Mouse (Mus musculus) lung, embryonic 14.5 days (tissue): ENCODE data around the gene Hpcal4. TPM values are rescaled to one million over a fixed set of nuclear protein-coding genes. Genes with fewer than 3 reads are reported as not detected.

Source experiments
- ATAC-seq: fragments of 200-750 bp; cut with Nextera tagmentation; 2 replicates; pipeline ENCODE4 v1.8.0; 2017; ENCODE audit warnings: mild to moderate bottlenecking, moderate TSS enrichment, moderate library complexity; ENCODE audit not compliant: insufficient read depth
- DNase-seq: peaks from one replicate; pipeline ENCODE4 v3.0.0-alpha.2; 2015
- H3K27ac ChIP-seq: fragments of 300-500 bp; sonication (generic); 2 replicates; pipeline ENCODE4 v1.5.1; 2014; ENCODE audit warnings: low read depth, mild to moderate bottlenecking, moderate library complexity
- H3K27me3 ChIP-seq: fragments of 300-500 bp; sonication (generic); 2 replicates; pipeline ENCODE4 v1.6.1; 2014; ENCODE audit warnings: low read length, control low read depth; ENCODE audit not compliant: insufficient read depth
- H3K36me3 ChIP-seq: fragments of 300-500 bp; sonication (generic); 2 replicates; pipeline ENCODE4 v1.6.1; 2014; ENCODE audit warnings: control low read depth; ENCODE audit not compliant: insufficient read depth
- H3K4me1 ChIP-seq: fragments of 300-500 bp; sonication (generic); 2 replicates; pipeline ENCODE4 v1.6.1; 2014; ENCODE audit warnings: antibody characterized with exemption, control low read depth; ENCODE audit not compliant: insufficient read depth
- H3K4me2 ChIP-seq: fragments of 300-500 bp; sonication (generic); 2 replicates; pipeline ENCODE4 v1.6.1; 2014; ENCODE audit warnings: mild to moderate bottlenecking
- H3K4me3 ChIP-seq: fragments of 300-500 bp; sonication (generic); 2 replicates; pipeline ENCODE4 v1.5.1; 2014; ENCODE audit warnings: low read depth, low read length
- H3K9ac ChIP-seq: fragments of 300-500 bp; sonication (generic); 2 replicates; pipeline ENCODE4 v1.6.1; 2014
- H3K9me3 ChIP-seq: fragments of 300-500 bp; sonication (generic); 2 replicates; pipeline ENCODE4 v1.6.1; 2016; ENCODE audit warnings: low read depth, low read length, control low read depth
- CTCF ChIP-seq: IDR thresholded peaks from 2 replicates; pipeline ENCODE4 v1.5.1; 2016; ENCODE audit warnings: antibody characterized with exemption, low read depth
- WGBS: fragments of 180-500 bp; shearing (Covaris S2); extraction: QIAGEN DNeasy Blood & Tissue Kit; methylation state at CpG from one replicate; pipeline ENCODE4 v1.1.7; 2014; 5-methylcytosine and 5-hydroxymethylcytosine counted together
- polyA plus RNA-seq: library from polyadenylated mRNA; unstranded; fragments of >200 nt; fragmentation: Nextera tagmentation; extraction: Ambion mirVana; gene quantifications from 2 replicates; pipeline ENCODE4 v1.2.1, GENCODE M21; 2014

Hpcal4 gene
- polyA plus RNA-seq, 1 experiment from 2014 or later, result 0.37 TPM

- no peak for TF ChIP-seq CTCF
- 0 out of 2 replicates have a peak overlapping the region, but pooled peaks have one; percentile 0 for H3K9ac ChIP-seq
- peaks cover 73% of the 10 kb centered on the region for H3K27me3 ChIP-seq
- WGBS, result 9% methylated on average over 44 of the region's 44 CpGs
- peak overlapping the region; percentile 33 for H3K4me3 ChIP-seq
- DNase-seq (peak; percentile 85), ATAC-seq (peak; percentile 90)
- no peak overlapping the region for H3K27ac ChIP-seq
- H3K4me2 ChIP-seq, result peak overlapping the region; percentile 64
- peaks cover 10% of the 10 kb centered on the region; the same call in 1 of the 2 replicates for H3K4me1 ChIP-seq
- H3K36me3 ChIP-seq, result no peaks in the 10 kb centered on the region
- H3K9me3 ChIP-seq, result no peaks in the 10 kb centered on the region
Measured at GRCm38 (mm10) chr4:123183239-123184056, 421 bp downstream of the Hpcal4 start.

GRCm38 (mm10) chr4:123184816-123185215, 1.8 kb downstream of the Hpcal4 start:
- 34% methylated on average over 3 of the region's 3 CpGs for WGBS
- peaks cover 65% of the 10 kb centered on the region for H3K27me3 ChIP-seq

GRCm38 (mm10) chr4:123192336-123192735, 9.3 kb downstream of the Hpcal4 start:
- ATAC-seq, result no peak
- TF ChIP-seq CTCF, result no peak
- Histone ChIP-seq H3K4me2 (no peak overlapping the region), H3K36me3 (no peaks in the 10 kb centered on the region), H3K9ac (no peak overlapping the region), H3K27ac (no peak overlapping the region), H3K9me3 (no peaks in the 10 kb centered on the region), H3K27me3 (peaks cover 7% of the 10 kb centered on the region; the same call in 1 of the 2 replicates), H3K4me1 (no peaks in the 10 kb centered on the region), H3K4me3 (no peak overlapping the region)
- 59% methylated on average over 11 of the region's 11 CpGs for WGBS
- no peak for DNase-seq

More at GRCm38 (mm10) chr4:123184816-123185215, 1.8 kb downstream of the Hpcal4 start:
- H3K4me1 ChIP-seq, result peaks cover 10% of the 10 kb centered on the region; the same call in 1 of the 2 replicates
- H3K36me3 ChIP-seq, result no peaks in the 10 kb centered on the region
- no peak overlapping the region for H3K4me3 ChIP-seq
- no peak overlapping the region for H3K27ac ChIP-seq
- no peaks in the 10 kb centered on the region for H3K9me3 ChIP-seq
- H3K9ac ChIP-seq, result no peak overlapping the region
- DNase-seq, result peak; percentile 11
- no peak for TF ChIP-seq CTCF
- no peak for ATAC-seq
- H3K4me2 ChIP-seq, result no peak overlapping the region

GRCm38 (mm10) chr4:123193791-123194190, 10.8 kb downstream of the Hpcal4 start:
- Histone ChIP-seq H3K36me3 (no peaks in the 10 kb centered on the region), H3K9me3 (no peaks in the 10 kb centered on the region), H3K4me3 (no peak overlapping the region), H3K27ac (no peak overlapping the region), H3K4me1 (no peaks in the 10 kb centered on the region), H3K9ac (no peak overlapping the region), H3K27me3 (peaks cover 7% of the 10 kb centered on the region; the same call in 1 of the 2 replicates), H3K4me2 (no peak overlapping the region)
- DNase-seq, result no peak
- ATAC-seq, result no peak
- no peak for TF ChIP-seq CTCF
- WGBS, result 87% methylated on average over 11 of the region's 11 CpGs

- Histone ChIP-seq H3K27ac (no peak overlapping the region), H3K27me3 (peaks cover 24% of the 10 kb centered on the region), H3K4me1 (no peaks in the 10 kb centered on the region), H3K9ac (no peak overlapping the region), H3K4me3 (no peak overlapping the region), H3K9me3 (no peaks in the 10 kb centered on the region), H3K4me2 (no peak overlapping the region), H3K36me3 (no peaks in the 10 kb centered on the region)
- ATAC-seq (no peak), DNase-seq (no peak)
- 44% methylated on average over 6 of the region's 6 CpGs for WGBS
- TF ChIP-seq CTCF, result no peak
Measured at GRCm38 (mm10) chr4:123196695-123197094, 13.7 kb downstream of the Hpcal4 start.

- peak; percentile 85 for DNase-seq
- H3K36me3 ChIP-seq, result no peaks in the 10 kb centered on the region
- peak; percentile 90 for TF ChIP-seq CTCF
- peak overlapping the region; percentile 35 for H3K4me3 ChIP-seq
- H3K4me1 ChIP-seq, result no peaks in the 10 kb centered on the region
- H3K27me3 ChIP-seq, result peaks cover 34% of the 10 kb centered on the region
- no peak for ATAC-seq
- no peak overlapping the region for H3K9ac ChIP-seq
- 2% methylated on average over 15 of the region's 15 CpGs for WGBS
- no peak overlapping the region for H3K27ac ChIP-seq
- H3K9me3 ChIP-seq, result no peaks in the 10 kb centered on the region
- peak overlapping the region; percentile 60 for H3K4me2 ChIP-seq
Measured at GRCm38 (mm10) chr4:123200771-123201185, 17.8 kb downstream of the Hpcal4 start.
